8 mouse cellular contexts compared by ENCODE assay signal in the genomic region with DNA sequence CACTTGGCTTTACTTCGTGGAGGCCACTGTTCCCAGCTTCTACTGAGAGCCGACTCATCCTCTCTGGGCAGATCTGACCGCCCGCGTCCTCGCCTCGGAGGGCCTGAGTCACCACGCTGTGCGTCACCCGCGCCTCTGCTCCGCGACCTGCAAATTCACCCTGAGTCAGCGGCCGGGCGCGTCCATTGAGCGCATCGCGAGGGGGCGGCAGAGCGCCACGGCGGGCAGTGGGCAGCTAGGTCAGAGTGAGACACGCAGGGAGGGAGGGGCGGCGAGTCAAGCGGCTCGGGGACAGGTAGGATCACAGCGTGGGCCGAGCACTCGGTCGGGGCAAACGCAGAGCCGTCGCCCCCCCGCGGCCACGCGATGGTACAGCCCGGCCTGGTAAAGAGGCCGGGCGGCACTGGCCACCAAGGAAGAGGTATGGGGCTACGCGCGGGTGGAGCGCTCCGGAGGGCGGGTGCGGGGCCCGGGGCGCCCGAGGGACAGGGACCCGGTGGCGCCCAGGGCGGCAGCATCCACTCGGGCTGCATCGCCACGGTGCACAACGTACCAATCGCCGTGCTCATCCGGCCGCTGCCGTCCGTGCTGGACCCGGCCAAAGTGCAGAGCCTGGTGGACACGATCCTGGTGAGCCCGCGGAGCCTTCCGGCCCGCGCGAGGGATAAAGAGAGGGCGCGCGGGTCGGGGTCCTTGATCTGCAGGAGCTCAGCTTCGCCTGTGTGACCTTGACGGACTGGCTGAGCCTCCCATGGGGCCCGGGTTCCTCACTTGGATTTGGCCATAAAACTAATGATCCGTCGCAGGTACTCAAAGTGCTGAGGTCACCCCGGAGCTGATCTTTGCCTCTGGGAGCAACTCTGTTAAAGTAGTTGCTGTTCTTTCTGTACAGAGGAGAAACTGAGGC. TPM values are rescaled to one million over a fixed set of nuclear protein-coding genes. Genes with fewer than 3 reads are reported as not detected.
DNase-seq lines count a peak whose midpoint lies in the region.

TSS of gene Srxn1 (plus strand) at position 199 of the 907 bp plus-strand sequence.

- H3K9me3 ChIP-seq in hindbrain, embryonic 10.5 days: 0 out of 2 replicates have a peak, but pooled peaks cover 3% of the 10 kb centered on the region

- WGBS in hindbrain, embryonic 10.5 days: 1% methylated on average over 84 of the region's 84 CpGs

- H3K27me3 ChIP-seq in hindbrain, embryonic 10.5 days (ENCODE audit: insufficient read depth, poor library complexity, severe bottlenecking): peaks cover 38% of the 10 kb centered on the region

- peaks cover 20% of the 10 kb centered on the region for H3K36me3 ChIP-seq in hindbrain, embryonic 10.5 days

- DNase-seq in NIH3T3 (ENCODE audit: low read depth): peak; percentile 97
- DNase-seq in cerebellum, postnatal 10 days: peak; percentile 92 to 93
- DNase-seq in frontal cortex, adult 2 months (ENCODE audit: extremely low spot score in 1 of 2, low spot score in 1 of 2): peak; percentile 77 to 89
- peak; percentile 86 for DNase-seq in hindbrain, embryonic 10.5 days (ENCODE audit: low spot score)
- peak in 1 of 2 experiments; percentile 78 for DNase-seq in layer of hippocampus, postnatal 14 days (ENCODE audit: low spot score in 2 of 2)
- DNase-seq in lung, postnatal 10 days: peak; percentile 88
- peak; percentile 67 for DNase-seq in ovary, postnatal 14 days (ENCODE audit: low spot score)
- peak; percentile 35 for DNase-seq in thymus, postnatal 25 days

- H3K4me1 ChIP-seq in hindbrain, embryonic 10.5 days (replicated peaks): peaks cover 36% of the 10 kb centered on the region

- H3K27ac ChIP-seq in hindbrain, embryonic 10.5 days: peak within 1 kb of the TSS; percentile 96

- H3K4me3 ChIP-seq in hindbrain, embryonic 10.5 days: peak within 1 kb of the TSS; percentile 75

RNA-seq across cellular contexts. Expression of gene Srxn1, which starts in this region (rescaled TPM):
- polyA plus RNA-seq in frontal cortex, adult 2 months (2012; rRNA removed): 91.2 and 95.2 TPM in 2 replicates
- 15.6 and 18.7 TPM in 2 replicates for polyA plus RNA-seq in hindbrain, embryonic 10.5 days (2016; fragmentation: Nextera tagmentation; extraction: Ambion mirVana)
- total RNA-seq in layer of hippocampus, postnatal 14 days (2021): 10 to 100 TPM; 59.1 to 65.8 TPM
